Mouse (Mus musculus): ENCODE results near the gene Hmgb1. TPM values are rescaled to one million over a fixed set of nuclear protein-coding genes. Genes with fewer than 3 reads are reported as not detected.

The Hmgb1 gene
- polyA plus RNA-seq, 1 experiment from 2014 or later = 2,008 TPM

GRCm38 (mm10) chr5:149117815-149118547 lies 66.3 kb downstream of the Hmgb1 start:
- H3K9me3 ChIP-seq (ENCODE audit: low read depth, low read length) = no peaks in the 10 kb centered on the region
- no peak overlapping the region for H3K4me3 ChIP-seq (ENCODE audit: low read depth, low read length)
- no peak overlapping the region for H3K4me2 ChIP-seq
- H3K36me3 ChIP-seq (ENCODE audit: insufficient read depth) = no peaks in the 10 kb centered on the region
- no peak overlapping the region for H3K9ac ChIP-seq
- no peaks in the 10 kb centered on the region for H3K4me1 ChIP-seq (ENCODE audit: insufficient read depth)
- no peak for TF ChIP-seq CTCF (IDR thresholded peaks at IDR 0.05; ENCODE audit: low read depth)
- WGBS = 39% methylated on average over 7 of the region's 7 CpGs
- no peak overlapping the region for H3K27ac ChIP-seq (ENCODE audit: low read depth)
- no peaks in the 10 kb centered on the region for H3K27me3 ChIP-seq (ENCODE audit: insufficient read depth, low read length)
- ATAC-seq (ENCODE audit: insufficient read depth) (no peak), DNase-seq (no peak)

DNA sequence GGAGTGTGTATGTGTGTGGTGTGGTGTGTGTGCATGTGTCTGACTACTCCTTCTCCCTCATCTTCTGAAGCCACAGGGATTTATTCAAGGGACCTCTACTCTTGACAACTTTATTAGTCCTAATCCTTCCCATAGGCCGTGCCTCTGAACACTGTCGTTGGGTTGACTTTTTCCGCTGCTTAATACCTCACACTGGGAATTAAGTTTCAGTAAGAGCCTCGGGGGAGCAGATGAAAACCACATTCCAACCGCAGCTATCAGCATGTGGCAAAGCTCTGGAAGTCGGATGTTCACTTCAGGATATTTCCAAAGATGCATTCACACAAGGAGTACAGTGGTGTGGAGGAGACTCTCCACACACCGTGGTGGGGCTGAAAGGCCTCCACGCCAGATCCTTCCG lies 69.7 kb downstream of the Hmgb1 start:
- no peak for DNase-seq
- Histone ChIP-seq H3K9ac (no peak overlapping the region), H3K27me3 (ENCODE audit: insufficient read depth, low read length) (no peaks in the 10 kb centered on the region), H3K4me1 (ENCODE audit: insufficient read depth) (no peaks in the 10 kb centered on the region), H3K4me2 (no peak overlapping the region), H3K4me3 (ENCODE audit: low read depth, low read length) (no peak overlapping the region), H3K9me3 (ENCODE audit: low read depth, low read length) (no peaks in the 10 kb centered on the region), H3K27ac (ENCODE audit: low read depth) (no peak overlapping the region), H3K36me3 (ENCODE audit: insufficient read depth) (no peaks in the 10 kb centered on the region)
- no peak for ATAC-seq (ENCODE audit: insufficient read depth)
- 69% methylated on average over 9 of the region's 9 CpGs for WGBS
- no peak for TF ChIP-seq CTCF (IDR thresholded peaks at IDR 0.05; ENCODE audit: low read depth)

GRCm38 (mm10) chr5:149114034-149114433 lies 70.3 kb downstream of the Hmgb1 start:
- WGBS = 79% methylated on average over 7 of the region's 7 CpGs

DNA sequence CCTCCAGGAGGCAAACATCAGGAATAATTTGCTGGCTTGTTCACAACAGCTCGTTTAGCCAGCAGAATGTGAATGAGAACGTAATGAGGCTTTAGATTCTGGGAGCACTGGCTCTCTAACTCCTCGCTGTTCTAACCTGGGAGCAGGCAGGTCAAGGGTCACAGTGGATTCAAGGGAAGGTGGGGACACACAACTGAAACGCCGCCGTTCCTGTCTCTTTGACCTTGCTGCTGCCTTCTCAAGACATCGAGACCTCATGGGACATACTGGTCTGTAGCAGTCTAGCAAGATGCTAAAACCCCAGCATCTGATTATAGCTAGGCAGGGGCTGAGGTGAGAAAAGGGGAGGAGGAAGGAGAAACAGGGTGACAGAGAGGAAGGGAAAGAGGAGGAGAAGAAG lies 70.8 kb downstream of the Hmgb1 start:
- no peak overlapping the region for H3K4me3 ChIP-seq (ENCODE audit: low read depth, low read length)
- H3K4me2 ChIP-seq = no peak overlapping the region
- no peak for TF ChIP-seq CTCF (IDR thresholded peaks at IDR 0.05; ENCODE audit: low read depth)
- ATAC-seq (ENCODE audit: insufficient read depth) (no peak), DNase-seq (no peak)
- H3K36me3 ChIP-seq (ENCODE audit: insufficient read depth) = no peaks in the 10 kb centered on the region
- no peaks in the 10 kb centered on the region for H3K9me3 ChIP-seq (ENCODE audit: low read depth, low read length)
- WGBS = 63% methylated on average over 7 of the region's 7 CpGs
- no peak overlapping the region for H3K9ac ChIP-seq
- no peak overlapping the region for H3K27ac ChIP-seq (ENCODE audit: low read depth)
- no peaks in the 10 kb centered on the region for H3K4me1 ChIP-seq (ENCODE audit: insufficient read depth)
- no peaks in the 10 kb centered on the region for H3K27me3 ChIP-seq (ENCODE audit: insufficient read depth, low read length)

More at GRCm38 (mm10) chr5:149114034-149114433, 70.3 kb downstream of the Hmgb1 start:
- H3K9me3 ChIP-seq (ENCODE audit: low read depth, low read length) = no peaks in the 10 kb centered on the region
- H3K4me3 ChIP-seq (ENCODE audit: low read depth, low read length) = no peak overlapping the region
- TF ChIP-seq CTCF (IDR thresholded peaks at IDR 0.05; ENCODE audit: low read depth) = no peak
- H3K4me1 ChIP-seq (ENCODE audit: insufficient read depth) = no peaks in the 10 kb centered on the region
- no peak overlapping the region for H3K9ac ChIP-seq
- no peak overlapping the region for H3K27ac ChIP-seq (ENCODE audit: low read depth)
- DNase-seq (no peak), ATAC-seq (ENCODE audit: insufficient read depth) (no peak)
- H3K4me2 ChIP-seq = no peak overlapping the region
- H3K36me3 ChIP-seq (ENCODE audit: insufficient read depth) = no peaks in the 10 kb centered on the region
- no peaks in the 10 kb centered on the region for H3K27me3 ChIP-seq (ENCODE audit: insufficient read depth, low read length)

DNA sequence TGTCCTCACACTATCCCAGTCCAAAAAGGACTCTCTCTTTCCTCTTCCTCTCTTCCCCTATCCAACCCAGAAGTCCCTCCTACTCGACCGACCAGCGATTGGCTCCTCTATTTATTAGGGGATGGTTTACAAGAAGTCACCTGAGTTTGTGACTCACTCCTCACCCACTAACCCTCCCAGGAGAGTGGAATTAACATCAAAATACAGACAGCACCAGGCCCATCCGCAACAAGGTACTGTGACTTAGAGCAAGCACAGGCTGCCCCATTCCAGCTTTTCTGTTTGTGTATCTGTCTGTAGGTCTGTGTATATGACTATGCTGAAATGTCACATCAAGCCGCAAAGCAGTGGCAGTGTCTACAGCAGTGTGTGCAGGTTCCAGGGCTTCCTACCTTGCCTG lies 71.7 kb downstream of the Hmgb1 start:
- no peak overlapping the region for H3K4me3 ChIP-seq (ENCODE audit: low read depth, low read length)
- H3K27me3 ChIP-seq (ENCODE audit: insufficient read depth, low read length) = no peaks in the 10 kb centered on the region
- no peak overlapping the region for H3K27ac ChIP-seq (ENCODE audit: low read depth)
- H3K4me2 ChIP-seq = no peak overlapping the region
- no peaks in the 10 kb centered on the region for H3K36me3 ChIP-seq (ENCODE audit: insufficient read depth)
- WGBS = 77% methylated on average over 5 of the region's 5 CpGs
- DNase-seq = no peak
- H3K9ac ChIP-seq = no peak overlapping the region
- H3K4me1 ChIP-seq (ENCODE audit: insufficient read depth) = no peaks in the 10 kb centered on the region
- no peaks in the 10 kb centered on the region for H3K9me3 ChIP-seq (ENCODE audit: low read depth, low read length)
- no peak for TF ChIP-seq CTCF (IDR thresholded peaks at IDR 0.05; ENCODE audit: low read depth)
- no peak for ATAC-seq (ENCODE audit: insufficient read depth)

- Histone ChIP-seq H3K36me3 (ENCODE audit: insufficient read depth) (no peaks in the 10 kb centered on the region), H3K27ac (ENCODE audit: low read depth) (no peak overlapping the region), H3K9ac (no peak overlapping the region), H3K4me3 (ENCODE audit: low read depth, low read length) (no peak overlapping the region), H3K4me2 (no peak overlapping the region), H3K4me1 (ENCODE audit: insufficient read depth) (no peaks in the 10 kb centered on the region), H3K27me3 (ENCODE audit: insufficient read depth, low read length) (no peaks in the 10 kb centered on the region), H3K9me3 (ENCODE audit: low read depth, low read length) (no peaks in the 10 kb centered on the region)
- WGBS = 72% methylated on average over 3 of the region's 3 CpGs
- ATAC-seq (ENCODE audit: insufficient read depth) (no peak), DNase-seq (no peak)
- no peak for TF ChIP-seq CTCF (IDR thresholded peaks at IDR 0.05; ENCODE audit: low read depth)
Measured at GRCm38 (mm10) chr5:149109220-149109619, 75.1 kb downstream of the Hmgb1 start.

- no peak for DNase-seq
- no peaks in the 10 kb centered on the region for H3K4me1 ChIP-seq (ENCODE audit: insufficient read depth)
- no peak overlapping the region for H3K4me2 ChIP-seq
- WGBS = 76% methylated on average over 15 of the region's 15 CpGs
- no peaks in the 10 kb centered on the region for H3K27me3 ChIP-seq (ENCODE audit: insufficient read depth, low read length)
- TF ChIP-seq CTCF (IDR thresholded peaks at IDR 0.05; ENCODE audit: low read depth) = no peak
- H3K27ac ChIP-seq (ENCODE audit: low read depth) = no peak overlapping the region
- no peaks in the 10 kb centered on the region for H3K36me3 ChIP-seq (ENCODE audit: insufficient read depth)
- H3K9ac ChIP-seq = no peak overlapping the region
- no peak overlapping the region for H3K4me3 ChIP-seq (ENCODE audit: low read depth, low read length)
- H3K9me3 ChIP-seq (ENCODE audit: low read depth, low read length) = no peaks in the 10 kb centered on the region
- ATAC-seq (ENCODE audit: insufficient read depth) = no peak
Measured at GRCm38 (mm10) chr5:149108178-149108577, 76.1 kb downstream of the Hmgb1 start.

Data from lung, embryonic 14.5 days (tissue).